Mouse (Mus musculus) urinary bladder, adult 18-20 months (tissue): ENCODE measurements around the gene Olfr446.

Experiments used
- DNase-seq, 2 experiments: peaks; one replicate each; pipeline ENCODE4 v3.0.0; 2022; ENCODE audit warnings: low spot score in 2 of 2, mixed read lengths in 2 of 2

The Olfr446 gene

DNA sequence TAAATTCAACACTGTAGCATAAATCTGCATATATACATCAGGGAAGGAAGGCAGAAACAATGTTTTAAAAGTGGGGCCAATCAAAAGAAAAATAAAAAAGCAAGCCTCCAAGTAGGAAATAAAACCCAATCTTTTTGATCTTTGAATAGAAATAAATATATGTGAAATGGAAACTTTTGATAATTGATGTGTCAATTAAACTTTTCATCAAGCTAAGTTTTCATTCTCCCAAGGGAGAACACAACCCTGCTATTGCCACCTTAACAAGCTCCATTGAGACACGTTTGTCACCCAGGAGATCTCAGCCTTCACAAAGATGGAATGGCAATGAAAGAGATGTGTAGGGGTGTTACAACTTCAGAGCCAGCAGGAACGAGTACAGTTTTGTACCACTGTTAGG lies at the start of gene Olfr446:
Olfr446 (plus strand) TSS at position 301 of the 400 bp plus-strand sequence.
- DNase-seq = no peak

DNA sequence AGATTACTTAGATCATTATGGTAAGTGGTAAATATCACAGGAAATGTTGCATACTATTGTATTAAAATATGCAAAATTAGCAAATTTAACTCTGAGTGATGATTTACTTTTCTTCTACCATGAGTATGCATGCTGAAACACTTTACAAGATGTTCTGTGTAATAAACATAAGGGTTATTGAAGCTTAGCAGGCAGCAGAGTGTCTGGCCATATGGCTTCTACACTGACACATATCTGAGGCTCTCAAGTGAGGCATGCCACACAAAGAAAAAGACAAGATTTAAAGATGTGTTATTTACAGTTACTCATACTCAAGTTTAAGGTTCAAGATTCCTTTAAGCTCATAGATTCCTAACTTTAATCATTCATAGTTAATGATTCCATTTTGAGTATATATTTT lies 44.9 kb upstream of the Olfr446 start:
- no peak for DNase-seq

DNA sequence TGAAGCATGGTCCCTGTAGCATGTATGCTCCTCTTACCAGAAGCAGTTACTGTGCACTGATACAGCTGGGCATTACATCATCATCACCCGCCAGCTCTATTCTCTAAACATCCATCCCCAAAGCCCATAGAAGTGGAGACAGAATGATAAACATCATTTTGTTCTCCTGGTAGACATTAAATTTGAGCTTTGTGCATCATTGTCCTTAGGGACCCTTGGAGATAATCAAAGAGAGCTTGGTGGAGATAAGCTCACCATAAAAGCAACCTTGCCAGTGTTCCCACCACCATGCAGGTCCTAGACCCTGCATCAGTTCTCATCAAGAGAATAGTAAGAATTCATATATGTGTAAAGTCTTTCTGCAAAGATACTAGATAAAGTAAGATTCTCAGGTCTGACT lies 31.0 kb upstream of the Olfr446 start, which contains the start of gene Olfr448:
Olfr448 (plus strand) TSS at position 301 of the 400 bp plus-strand sequence.
- no peak for DNase-seq

DNA sequence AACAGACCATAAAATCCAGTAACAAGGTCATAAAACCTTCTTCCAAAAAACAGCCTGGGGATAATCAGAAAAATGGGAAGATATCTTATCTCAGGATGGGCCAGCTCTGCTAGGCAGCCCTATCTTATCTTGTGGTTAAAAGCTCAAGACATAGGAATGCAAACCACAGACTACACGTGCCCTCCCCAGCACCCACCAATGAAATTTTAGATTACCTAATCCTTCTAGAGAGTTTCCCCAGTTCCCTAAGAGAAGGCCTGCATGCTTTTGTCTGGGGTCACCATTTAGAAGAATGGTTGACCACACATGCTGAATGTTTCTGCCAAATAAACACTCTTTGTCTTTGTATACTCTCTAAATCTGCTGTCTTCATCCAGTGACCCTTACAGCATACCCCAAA lies 20.8 kb upstream of the Olfr446 start:
- no peak for DNase-seq

DNA sequence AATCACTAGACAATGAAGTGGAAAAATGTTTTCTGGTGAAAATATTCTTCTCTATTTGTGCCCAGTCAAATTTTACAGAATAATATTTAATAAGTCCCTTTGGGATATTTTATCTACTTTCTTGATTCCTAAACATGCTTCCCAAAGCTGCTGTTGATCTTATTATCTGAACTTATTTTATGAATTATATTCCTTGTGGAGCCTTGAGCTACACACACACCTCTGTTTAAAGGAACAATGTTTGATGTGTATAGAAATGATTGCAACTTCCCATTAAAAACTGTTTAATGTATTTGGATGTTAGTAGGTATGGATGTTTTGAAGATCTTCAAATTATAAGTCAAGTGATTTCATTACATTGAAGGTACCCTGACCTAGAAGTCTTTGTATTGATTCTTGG lies 12.6 kb upstream of the Olfr446 start, which contains the start of gene Olfr447:
Olfr447 (plus strand) TSS at position 301 of the 400 bp plus-strand sequence.
- no peak for DNase-seq

DNA sequence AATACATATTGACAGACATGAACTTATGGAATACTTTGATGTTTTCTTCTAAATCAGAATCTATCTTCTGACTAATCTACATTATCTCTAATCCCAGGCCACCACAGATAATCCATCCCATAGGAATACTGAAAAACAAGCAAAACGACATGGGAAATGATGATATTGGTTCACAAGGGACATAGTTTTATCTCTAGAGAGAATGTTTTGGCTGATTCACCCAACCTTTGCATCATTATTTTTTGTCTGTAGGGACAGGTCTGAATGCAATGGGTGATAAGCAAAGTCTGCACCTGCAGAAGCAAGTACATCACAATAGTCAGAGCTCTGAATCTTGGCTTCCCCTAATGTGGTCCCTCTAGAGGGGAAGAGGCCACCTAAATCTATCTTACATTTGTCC lies 27.6 kb downstream of the Olfr446 start, which contains the start of gene Olfr444:
Olfr444 (plus strand) TSS at position 301 of the 400 bp plus-strand sequence.
- DNase-seq = no peak

DNA sequence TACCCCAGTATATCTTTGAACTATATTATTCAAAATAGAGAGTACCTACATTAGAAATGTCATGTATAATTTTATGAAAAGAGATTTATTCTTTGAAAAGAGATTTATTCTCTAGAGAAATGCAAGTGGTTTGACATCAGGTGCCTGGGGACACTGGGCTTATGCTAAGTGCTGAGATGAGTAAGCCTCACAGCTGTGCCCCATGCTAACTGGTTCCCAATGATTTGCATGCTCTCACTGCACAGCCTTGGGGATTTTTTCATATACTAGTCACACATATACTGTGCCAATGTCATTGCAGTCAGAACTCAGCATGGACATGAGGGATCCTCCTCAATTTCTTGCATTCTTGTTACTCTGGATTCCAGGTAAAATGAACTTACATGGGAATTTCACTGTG lies 59.2 kb downstream of the Olfr446 start:
- no peak for DNase-seq
